Mouse (Mus musculus): ENCODE measurements at regions not wholly inside any gene's neighbourhood (a gene's known extent, or its start where the extent isn't known, plus 50 kb on each side); places are given as distances from the start of the nearest gene placed in this dataset.

DNA sequence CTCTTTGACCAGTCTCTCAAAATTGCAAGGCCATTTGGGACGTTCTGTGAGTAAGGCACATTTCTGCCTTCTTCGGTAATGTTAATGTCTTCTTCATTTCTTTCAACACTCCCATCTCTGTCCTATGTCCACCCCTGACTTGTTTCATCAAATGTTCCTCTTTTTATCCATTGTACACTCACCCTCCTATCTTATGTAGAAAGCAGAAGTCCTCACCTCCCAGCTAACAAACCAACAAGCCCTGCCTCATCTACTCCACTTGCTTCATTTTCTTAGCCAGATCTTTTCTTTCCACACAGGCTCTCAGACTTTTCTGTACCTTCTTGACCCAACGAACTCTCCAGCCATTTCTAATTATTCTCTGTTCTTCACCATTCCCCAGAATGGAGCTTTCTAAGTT lies 179.2 kb upstream of the Cnr1 start:
- no peak overlapping the region for H3K4me2 ChIP-seq (replicated peaks)
- no peaks in the 10 kb centered on the region for H3K4me1 ChIP-seq
- 86% methylated on average over 3 of the region's 3 CpGs for WGBS
- no peaks in the 10 kb centered on the region for H3K27me3 ChIP-seq
- H3K9me3 ChIP-seq, result no peaks in the 10 kb centered on the region
- H3K4me3 ChIP-seq, result no peak overlapping the region
- no peak overlapping the region for H3K9ac ChIP-seq (replicated peaks)
- no peak for ATAC-seq (replicated peaks)
- H3K27ac ChIP-seq (replicated peaks), result no peak overlapping the region
- H3K36me3 ChIP-seq, result no peaks in the 10 kb centered on the region

DNA sequence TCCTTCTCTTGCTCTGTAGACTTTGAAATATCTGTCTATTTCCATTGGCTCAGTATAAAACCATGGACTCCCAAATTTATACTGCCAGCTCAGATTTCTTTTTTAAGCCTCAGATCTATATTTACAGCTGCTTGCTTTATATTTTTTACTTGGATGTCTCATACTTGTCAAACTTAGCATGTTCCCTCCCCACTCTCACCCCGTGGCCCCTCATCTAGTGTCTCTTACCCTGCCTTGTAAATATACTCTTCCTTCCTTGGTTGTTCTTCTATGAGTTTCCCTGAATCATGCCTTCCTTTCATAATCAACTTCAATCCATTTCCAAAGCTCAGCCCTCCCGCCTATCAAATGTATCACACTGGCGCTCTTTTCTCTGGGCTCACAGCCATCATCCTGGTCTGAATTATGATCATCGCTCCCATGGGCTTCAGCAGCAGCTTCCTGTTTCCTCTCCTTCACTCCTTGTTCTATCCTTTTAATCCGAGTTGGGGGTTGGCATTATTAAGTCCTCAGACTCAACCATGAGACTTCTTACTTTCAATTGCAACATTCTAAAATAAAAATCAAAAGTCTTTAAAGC lies 177.0 kb upstream of the Cnr1 start:
- Histone ChIP-seq H3K27me3 (no peaks in the 10 kb centered on the region), H3K4me2 (replicated peaks) (no peak overlapping the region), H3K9me3 (no peaks in the 10 kb centered on the region), H3K27ac (replicated peaks) (no peak overlapping the region), H3K4me1 (no peaks in the 10 kb centered on the region), H3K36me3 (no peaks in the 10 kb centered on the region), H3K4me3 (no peak overlapping the region), H3K9ac (replicated peaks) (no peak overlapping the region)
- 84% methylated on average over 5 of the region's 5 CpGs for WGBS
- ATAC-seq (replicated peaks), result no peak

DNA sequence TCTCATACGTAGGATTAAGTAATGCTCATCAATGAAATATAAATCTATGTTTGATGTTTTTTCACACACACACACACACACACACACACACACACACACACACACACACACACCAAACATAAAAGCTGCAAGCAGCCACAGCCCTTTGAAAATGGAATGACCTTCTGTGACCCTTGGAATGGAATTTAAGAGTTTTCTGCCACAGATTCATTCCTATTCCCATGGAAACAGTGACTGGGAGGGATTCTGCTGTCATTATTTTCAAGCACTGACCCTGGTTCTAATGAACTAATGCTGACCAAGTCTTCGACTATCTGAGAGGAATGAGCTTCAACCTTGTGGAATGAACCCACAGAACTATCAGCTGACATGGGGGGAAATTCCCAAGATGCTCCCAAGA lies 156.7 kb upstream of the Cnr1 start:
- WGBS, result 33% methylated on average over 2 of the region's 2 CpGs
- Histone ChIP-seq H3K4me1 (no peaks in the 10 kb centered on the region), H3K27ac (replicated peaks) (no peak overlapping the region), H3K27me3 (no peaks in the 10 kb centered on the region), H3K4me2 (replicated peaks) (no peak overlapping the region), H3K9me3 (no peaks in the 10 kb centered on the region), H3K4me3 (no peak overlapping the region), H3K9ac (replicated peaks) (no peak overlapping the region), H3K36me3 (no peaks in the 10 kb centered on the region)
- no peak for ATAC-seq (replicated peaks)

DNA sequence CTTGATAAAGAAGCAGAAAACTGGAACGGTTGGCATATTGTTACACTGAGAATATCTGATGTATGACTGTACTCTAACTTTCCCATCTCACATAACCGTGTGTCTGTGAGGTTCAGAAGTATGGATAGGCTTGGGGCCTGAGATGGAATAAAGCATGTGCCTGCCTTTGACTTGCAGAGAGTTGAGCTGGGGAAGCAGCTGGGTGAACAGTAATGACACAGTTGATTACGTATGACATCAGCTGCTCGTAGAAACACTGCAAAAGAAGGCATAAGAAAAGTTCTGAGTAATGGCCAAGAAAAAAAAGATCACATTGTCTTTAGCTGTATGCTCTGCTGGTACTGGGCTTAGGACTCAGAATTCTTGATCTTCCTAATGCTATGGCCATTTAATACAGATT lies 138.4 kb upstream of the Cnr1 start:
- H3K27ac ChIP-seq (replicated peaks), result no peak overlapping the region
- H3K9me3 ChIP-seq, result no peaks in the 10 kb centered on the region
- H3K27me3 ChIP-seq, result no peaks in the 10 kb centered on the region
- no peak overlapping the region for H3K4me2 ChIP-seq (replicated peaks)
- no peaks in the 10 kb centered on the region for H3K36me3 ChIP-seq
- no peaks in the 10 kb centered on the region for H3K4me1 ChIP-seq
- H3K4me3 ChIP-seq, result no peak overlapping the region
- WGBS, result 88% methylated on average over 4 of the region's 4 CpGs
- no peak for ATAC-seq (replicated peaks)
- H3K9ac ChIP-seq (replicated peaks), result no peak overlapping the region

DNA sequence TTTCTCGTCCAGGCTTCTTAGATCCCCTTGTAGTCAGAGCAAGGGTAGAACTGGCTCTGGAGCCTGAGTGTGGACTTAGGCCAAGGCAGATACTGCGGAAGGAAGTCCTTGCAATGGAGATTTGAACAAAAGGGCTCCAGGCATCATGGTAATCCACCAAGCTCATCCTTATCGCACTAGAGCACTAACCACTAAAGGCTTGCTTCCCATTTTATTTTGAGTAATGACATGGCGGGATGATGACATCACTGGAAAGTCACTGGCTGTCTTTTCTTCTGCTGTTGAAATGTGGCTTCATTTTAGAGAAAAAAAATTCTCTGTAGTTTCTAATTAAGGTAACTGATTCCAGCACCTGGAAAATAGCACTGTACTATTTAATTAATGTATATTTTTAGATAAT lies 137.4 kb upstream of the Cnr1 start:
- no peaks in the 10 kb centered on the region for H3K9me3 ChIP-seq
- H3K9ac ChIP-seq (replicated peaks), result no peak overlapping the region
- no peaks in the 10 kb centered on the region for H3K27me3 ChIP-seq
- H3K4me1 ChIP-seq, result no peaks in the 10 kb centered on the region
- H3K36me3 ChIP-seq, result no peaks in the 10 kb centered on the region
- H3K27ac ChIP-seq (replicated peaks), result no peak overlapping the region
- H3K4me3 ChIP-seq, result no peak overlapping the region
- whole genome bisulfite sequencing, result 86% methylated on average over 4 of the region's 4 CpGs
- ATAC-seq (replicated peaks), result no peak
- H3K4me2 ChIP-seq (replicated peaks), result no peak overlapping the region

DNA sequence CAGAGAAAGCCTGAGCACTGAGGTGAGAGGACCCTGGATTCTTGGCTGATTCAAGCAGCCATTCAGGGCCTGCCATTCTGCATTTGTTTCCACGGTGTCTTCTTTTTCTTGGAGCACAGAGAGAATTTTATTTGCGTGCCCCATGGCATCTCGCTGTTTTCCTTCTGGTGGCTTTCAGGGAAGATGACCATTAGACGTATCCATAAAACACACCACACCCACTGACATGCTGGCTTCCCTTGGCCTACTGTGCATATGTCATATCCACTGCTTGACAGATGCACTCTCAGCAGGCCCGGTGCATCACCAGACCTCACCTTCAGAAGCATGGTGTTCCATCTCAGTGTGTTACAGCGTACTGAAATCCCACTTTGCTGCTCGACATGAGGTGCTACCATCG lies 131.0 kb upstream of the Cnr1 start:
- no peaks in the 10 kb centered on the region for H3K27me3 ChIP-seq
- H3K9me3 ChIP-seq, result no peaks in the 10 kb centered on the region
- H3K4me3 ChIP-seq, result no peak overlapping the region
- H3K36me3 ChIP-seq, result no peaks in the 10 kb centered on the region
- H3K4me1 ChIP-seq, result peaks cover 7% of the 10 kb centered on the region; the same call in 1 of the 2 replicates
- no peak overlapping the region for H3K27ac ChIP-seq (replicated peaks)
- ATAC-seq (replicated peaks), result no peak
- 94% methylated on average over 8 of the region's 8 CpGs for WGBS
- no peak overlapping the region for H3K4me2 ChIP-seq (replicated peaks)
- H3K9ac ChIP-seq (replicated peaks), result no peak overlapping the region

DNA sequence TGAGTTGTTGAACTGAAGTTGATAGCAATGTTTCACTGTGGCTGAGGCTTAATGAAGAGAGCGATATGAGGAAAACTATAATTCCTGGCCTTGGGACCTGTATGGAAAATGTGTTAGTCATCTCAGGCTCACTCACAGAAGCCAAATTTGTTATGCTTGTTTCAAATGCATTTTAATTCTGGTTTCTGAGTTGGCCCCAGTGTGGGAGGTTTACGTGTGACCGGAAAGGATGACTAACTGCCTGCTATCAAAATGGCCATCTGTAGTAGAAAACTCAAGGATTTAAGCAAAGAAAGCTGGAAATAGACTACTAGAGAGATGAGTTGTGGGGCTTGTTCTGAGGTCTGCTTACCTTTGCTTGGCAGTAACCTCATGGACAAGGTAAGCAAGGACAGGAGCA lies 128.9 kb upstream of the Cnr1 start:
- no peak for ATAC-seq (replicated peaks)
- 97% methylated on average over 3 of the region's 3 CpGs for WGBS

DNA sequence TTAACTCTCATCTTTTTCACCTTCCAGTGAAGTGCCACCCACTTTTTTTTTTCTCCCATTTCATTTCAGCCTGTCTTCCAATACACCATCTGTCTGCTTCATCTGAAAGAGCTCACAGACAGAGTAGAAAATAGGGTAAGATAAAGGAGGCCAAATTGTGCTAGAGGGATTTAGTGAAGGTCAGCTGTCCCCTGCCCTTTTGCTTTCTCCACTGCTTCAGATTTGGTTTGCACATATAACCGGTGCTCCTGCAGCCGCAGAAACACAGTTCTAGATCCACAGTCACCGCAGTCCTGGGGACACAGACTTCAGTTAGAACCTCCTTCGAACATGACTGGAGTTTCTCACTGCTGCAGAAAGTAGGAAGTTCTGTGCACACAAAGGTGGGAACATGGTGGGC lies 126.4 kb upstream of the Cnr1 start:
- H3K4me1 ChIP-seq, result peaks cover 15% of the 10 kb centered on the region
- ATAC-seq (replicated peaks), result no peak
- no peak overlapping the region for H3K9ac ChIP-seq (replicated peaks)
- no peak overlapping the region for H3K4me3 ChIP-seq
- no peaks in the 10 kb centered on the region for H3K27me3 ChIP-seq
- peak overlapping the region; percentile 21; the same call in 1 of the 2 replicates for H3K27ac ChIP-seq (replicated peaks)
- no peak overlapping the region for H3K4me2 ChIP-seq (replicated peaks)
- no peaks in the 10 kb centered on the region for H3K9me3 ChIP-seq
- H3K36me3 ChIP-seq, result no peaks in the 10 kb centered on the region
- WGBS, result 91% methylated on average over 4 of the region's 4 CpGs

More for the DNA sequence above, 128.9 kb upstream of the Cnr1 start:
- no peak overlapping the region for H3K9ac ChIP-seq (replicated peaks)
- H3K27me3 ChIP-seq, result no peaks in the 10 kb centered on the region
- no peaks in the 10 kb centered on the region for H3K9me3 ChIP-seq
- H3K4me3 ChIP-seq, result no peak overlapping the region
- no peak overlapping the region for H3K4me2 ChIP-seq (replicated peaks)
- H3K36me3 ChIP-seq, result no peaks in the 10 kb centered on the region
- H3K27ac ChIP-seq (replicated peaks), result no peak overlapping the region
- peaks cover 15% of the 10 kb centered on the region for H3K4me1 ChIP-seq

DNA sequence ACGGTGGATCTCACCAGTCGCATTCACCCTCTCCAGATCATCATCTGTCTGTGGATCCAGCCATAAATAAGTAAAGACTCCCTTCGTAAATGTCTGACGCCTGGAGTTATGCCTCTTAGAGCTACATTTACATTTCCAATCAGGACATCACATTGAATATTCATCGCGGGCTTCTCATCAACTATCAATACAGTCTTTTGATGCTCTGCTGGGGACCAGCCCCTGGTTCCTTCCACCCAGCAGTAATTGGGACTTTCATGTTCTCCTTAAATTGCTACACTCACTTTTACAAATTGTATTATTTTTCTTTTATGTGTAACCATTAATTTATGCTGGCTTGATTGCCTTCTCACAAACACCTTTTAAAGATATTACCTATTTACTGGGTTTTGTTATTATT lies 125.7 kb upstream of the Cnr1 start:
- H3K9ac ChIP-seq (replicated peaks), result no peak overlapping the region
- ATAC-seq (replicated peaks), result no peak
- H3K4me1 ChIP-seq, result peaks cover 15% of the 10 kb centered on the region
- H3K4me3 ChIP-seq, result no peak overlapping the region
- H3K9me3 ChIP-seq, result no peaks in the 10 kb centered on the region
- 67% methylated on average over 6 of the region's 6 CpGs for WGBS
- H3K36me3 ChIP-seq, result no peaks in the 10 kb centered on the region
- no peak overlapping the region for H3K4me2 ChIP-seq (replicated peaks)
- no peaks in the 10 kb centered on the region for H3K27me3 ChIP-seq
- peak overlapping the region; percentile 21; the same call in 1 of the 2 replicates for H3K27ac ChIP-seq (replicated peaks)

DNA sequence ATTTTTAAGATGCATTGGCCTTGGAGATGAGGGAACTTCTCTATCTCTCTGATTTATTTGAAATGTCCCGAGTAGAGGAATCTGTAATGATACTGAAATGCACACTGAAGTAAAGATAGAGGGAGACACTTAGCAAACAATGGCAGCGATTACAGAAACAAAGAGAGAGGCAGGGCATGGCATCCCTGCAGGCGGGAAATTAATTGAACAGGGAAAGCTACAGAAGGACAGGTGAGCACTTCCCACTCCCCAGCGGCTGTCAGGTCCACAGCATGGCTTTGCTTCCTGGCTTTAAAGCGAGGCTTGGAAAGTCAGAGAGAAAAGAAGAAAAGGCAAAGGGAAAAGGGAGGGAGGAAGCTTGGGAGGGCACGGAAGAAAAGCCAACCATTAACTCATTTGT lies 125.3 kb upstream of the Cnr1 start:
- Histone ChIP-seq H3K4me3 (no peak overlapping the region), H3K4me2 (replicated peaks) (no peak overlapping the region), H3K36me3 (no peaks in the 10 kb centered on the region), H3K4me1 (peaks cover 15% of the 10 kb centered on the region), H3K9me3 (no peaks in the 10 kb centered on the region), H3K27me3 (no peaks in the 10 kb centered on the region), H3K27ac (replicated peaks) (0 out of 2 replicates have a peak overlapping the region, but pooled peaks have one; percentile 50), H3K9ac (replicated peaks) (0 out of 2 replicates have a peak overlapping the region, but pooled peaks have one; percentile 19)
- ATAC-seq (replicated peaks), result no peak
- 33% methylated on average over 6 of the region's 6 CpGs for WGBS

DNA sequence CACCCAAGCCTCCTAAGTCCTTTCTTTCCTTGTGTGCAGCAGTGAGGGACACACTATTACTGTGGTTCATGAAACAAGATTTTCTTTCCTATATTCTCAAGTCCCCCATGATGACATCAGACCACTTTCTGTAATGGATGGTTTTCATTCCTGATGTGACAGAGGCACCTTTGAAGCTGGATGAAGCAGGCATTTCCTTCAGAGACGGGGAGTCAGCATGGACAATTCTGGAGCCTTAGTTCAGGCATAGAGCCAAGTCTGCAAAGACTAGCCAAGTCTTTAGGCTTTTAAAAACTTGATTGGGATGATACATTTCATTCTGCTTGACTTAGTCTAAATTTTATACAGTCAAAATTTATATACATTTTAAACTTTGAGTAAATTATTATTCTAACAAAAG lies 124.6 kb upstream of the Cnr1 start:
- ATAC-seq (replicated peaks), result no peak
- Histone ChIP-seq H3K4me3 (no peak overlapping the region), H3K4me1 (peaks cover 15% of the 10 kb centered on the region), H3K4me2 (replicated peaks) (no peak overlapping the region), H3K9me3 (no peaks in the 10 kb centered on the region), H3K36me3 (no peaks in the 10 kb centered on the region), H3K9ac (replicated peaks) (no peak overlapping the region), H3K27me3 (no peaks in the 10 kb centered on the region), H3K27ac (replicated peaks) (no peak overlapping the region)
- WGBS, result 22% methylated on average over 1 of the region's 1 CpGs

DNA sequence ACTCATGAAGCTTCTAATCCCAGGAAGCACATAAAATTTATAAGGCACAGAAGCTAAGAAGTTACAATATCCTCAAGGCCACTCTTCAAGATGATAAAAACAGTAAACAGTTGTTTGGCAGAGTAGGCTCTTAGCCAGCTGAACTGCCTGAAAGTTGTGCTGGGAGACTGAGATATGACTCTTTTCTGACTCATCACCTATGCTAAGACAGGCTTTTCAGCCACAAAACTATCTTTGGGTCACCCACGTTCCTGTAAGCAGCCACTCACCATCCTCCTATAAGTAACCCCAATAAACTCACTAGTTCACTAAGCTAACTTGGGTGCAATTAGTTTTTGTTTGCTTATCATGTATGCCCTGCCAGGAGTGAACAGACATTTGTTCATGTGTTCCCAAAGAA lies 112.1 kb upstream of the Cnr1 start:
- H3K27ac ChIP-seq (replicated peaks), result no peak overlapping the region
- H3K9ac ChIP-seq (replicated peaks), result no peak overlapping the region
- H3K9me3 ChIP-seq, result 0 out of 2 replicates have a peak, but pooled peaks cover 6% of the 10 kb centered on the region
- H3K4me3 ChIP-seq, result no peak overlapping the region
- no peak overlapping the region for H3K4me2 ChIP-seq (replicated peaks)
- H3K36me3 ChIP-seq, result no peaks in the 10 kb centered on the region
- WGBS, result 85% methylated on average over 1 of the region's 1 CpGs
- H3K27me3 ChIP-seq, result no peaks in the 10 kb centered on the region
- H3K4me1 ChIP-seq, result no peaks in the 10 kb centered on the region
- ATAC-seq (replicated peaks), result no peak

DNA sequence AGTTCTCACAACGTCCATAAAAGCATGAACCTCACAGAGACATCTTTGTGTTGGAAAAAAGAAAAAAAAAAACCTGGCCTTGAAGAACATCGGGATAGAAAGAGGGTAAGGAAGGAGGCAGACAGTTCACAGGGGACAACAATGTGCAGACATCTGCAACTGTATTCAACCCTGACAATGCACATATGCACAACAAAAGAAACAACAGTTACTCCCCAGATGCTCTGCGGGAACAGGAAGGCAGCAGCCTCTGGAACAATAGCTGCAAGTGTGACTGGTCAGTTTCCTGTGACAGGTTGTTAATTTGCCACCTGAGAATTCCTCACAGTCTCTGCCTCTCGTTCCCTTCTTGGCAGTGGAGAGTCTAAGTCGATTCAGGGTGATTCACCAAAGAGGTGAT lies 100.5 kb upstream of the Cnr1 start:
- Histone ChIP-seq H3K36me3 (no peaks in the 10 kb centered on the region), H3K4me2 (replicated peaks) (no peak overlapping the region), H3K4me1 (no peaks in the 10 kb centered on the region), H3K27me3 (no peaks in the 10 kb centered on the region), H3K27ac (replicated peaks) (no peak overlapping the region), H3K9me3 (no peaks in the 10 kb centered on the region), H3K9ac (replicated peaks) (no peak overlapping the region), H3K4me3 (no peak overlapping the region)
- no peak for ATAC-seq (replicated peaks)
- WGBS, result 2% methylated on average over 5 of the region's 5 CpGs
